Mouse (Mus musculus) intestine, embryonic 15.5 days (tissue): ENCODE data around the gene B130006D01Rik. TPM values are rescaled to one million over a fixed set of nuclear protein-coding genes. Genes with fewer than 3 reads are reported as not detected.

Experiments
- ATAC-seq: fragments of 200-750 bp; cut with Nextera tagmentation; 2 replicates; pipeline ENCODE4 v1.8.0; 2017; ENCODE audit warnings: moderate TSS enrichment, moderate library complexity
- H3K27ac ChIP-seq: fragments of 300-500 bp; sonication (generic); 2 replicates; pipeline ENCODE4 v1.5.1; 2015; ENCODE audit warnings: mild to moderate bottlenecking, inconsistent platforms
- H3K27me3 ChIP-seq: fragments of 300-500 bp; sonication (generic); replicated peaks from 2 replicates; pipeline ENCODE4 v1.6.1; 2015; ENCODE audit warnings: inconsistent platforms
- H3K36me3 ChIP-seq: fragments of 300-500 bp; sonication (generic); 2 replicates; pipeline ENCODE4 v1.6.1; 2015; ENCODE audit warnings: inconsistent platforms
- H3K4me1 ChIP-seq: fragments of 300-500 bp; sonication (generic); replicated peaks from 2 replicates; pipeline ENCODE4 v1.6.1; 2015; ENCODE audit warnings: inconsistent platforms
- H3K4me2 ChIP-seq: fragments of 300-500 bp; sonication (generic); replicated peaks from 2 replicates; pipeline ENCODE4 v1.6.1; 2015; ENCODE audit warnings: mild to moderate bottlenecking, inconsistent platforms
- H3K4me3 ChIP-seq: fragments of 300-500 bp; sonication (generic); replicated peaks from 2 replicates; pipeline ENCODE4 v1.5.1; 2015; ENCODE audit warnings: inconsistent platforms
- H3K9ac ChIP-seq: fragments of 300-500 bp; sonication (generic); 2 replicates; pipeline ENCODE4 v1.6.1; 2015; ENCODE audit warnings: inconsistent platforms
- H3K9me3 ChIP-seq: fragments of 300-500 bp; sonication (generic); 2 replicates; pipeline ENCODE4 v1.6.1; 2016; ENCODE audit warnings: inconsistent platforms
- WGBS: fragments of 180-500 bp; shearing (Covaris S2); methylation state at CpG from one replicate; pipeline ENCODE4 v1.1.7; 2015; 5-methylcytosine and 5-hydroxymethylcytosine counted together
- polyA plus RNA-seq: library from polyadenylated mRNA; unstranded; fragments of >200 nt; fragmentation: Nextera tagmentation; extraction: Ambion mirVana; gene quantifications from 2 replicates; pipeline ENCODE4 v1.2.1, GENCODE M21; 2015

B130006D01Rik gene
- polyA plus RNA-seq: 0.77 and 0.96 TPM in 2 replicates

DNA sequence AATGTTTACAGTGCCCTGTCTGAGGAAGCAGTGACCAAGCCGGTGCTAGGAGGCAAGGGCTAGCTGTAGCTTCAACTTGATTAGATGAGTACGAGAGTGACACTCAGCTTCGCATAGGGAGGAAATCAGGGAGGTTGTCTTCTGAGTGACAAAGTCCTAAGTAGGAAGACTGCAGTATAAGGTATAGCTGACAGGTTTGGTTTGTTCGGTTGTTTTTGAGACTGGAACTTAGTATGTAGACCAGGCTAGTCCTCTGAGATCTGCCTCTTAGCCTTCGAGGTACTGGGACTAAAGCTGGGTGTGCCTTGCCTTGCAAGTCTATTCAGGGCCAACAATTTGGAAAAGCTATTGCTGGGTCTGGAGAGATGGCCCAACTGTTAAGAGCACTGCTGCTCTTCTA is at the start of gene B130006D01Rik:
Gene B130006D01Rik, plus strand, starts transcription at position 301 of the 400 bp plus-strand sequence.
- Histone ChIP-seq H3K27me3 (no peaks in the 10 kb centered on the region), H3K9me3 (no peaks in the 10 kb centered on the region), H3K4me1 (no peaks in the 10 kb centered on the region), H3K27ac (no peak within 1 kb of the TSS), H3K9ac (no peak within 1 kb of the TSS), H3K4me3 (no peak within 1 kb of the TSS), H3K4me2 (no peak within 1 kb of the TSS), H3K36me3 (no peaks in the 10 kb centered on the region)
- ATAC-seq: no peak
- 87% methylated on average over 5 of the region's 5 CpGs for whole genome bisulfite sequencing

DNA sequence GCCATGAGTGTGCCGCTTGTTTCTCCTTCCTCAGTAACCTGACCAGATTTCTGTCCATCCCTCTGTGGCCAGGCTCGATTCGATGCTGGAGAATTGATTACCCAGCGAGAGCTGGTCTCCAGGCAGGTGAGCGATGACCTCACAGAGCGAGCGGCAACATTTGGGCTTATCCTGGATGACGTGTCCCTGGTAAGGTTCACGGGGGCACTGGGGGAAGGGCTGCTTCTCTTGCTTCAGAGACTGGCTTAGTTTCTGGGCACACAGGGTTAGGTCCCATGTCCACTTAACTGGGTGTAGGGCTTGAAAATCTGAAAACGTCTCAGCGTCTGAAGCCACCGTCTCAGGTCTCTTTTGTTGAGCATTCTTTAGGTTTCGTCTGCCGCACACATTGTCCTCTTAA is 47.9 kb upstream of the B130006D01Rik start:
- H3K9me3 ChIP-seq: no peaks in the 10 kb centered on the region
- H3K4me3 ChIP-seq: no peak overlapping the region
- WGBS: 85% methylated on average over 14 of the region's 14 CpGs
- H3K36me3 ChIP-seq: peaks cover 55% of the 10 kb centered on the region
- H3K27ac ChIP-seq: 0 out of 2 replicates have a peak overlapping the region, but pooled peaks have one; percentile 48
- no peaks in the 10 kb centered on the region for H3K27me3 ChIP-seq
- no peak for ATAC-seq
- peaks cover 8% of the 10 kb centered on the region for H3K4me1 ChIP-seq
- H3K9ac ChIP-seq: no peak overlapping the region
- H3K4me2 ChIP-seq: no peak overlapping the region

DNA sequence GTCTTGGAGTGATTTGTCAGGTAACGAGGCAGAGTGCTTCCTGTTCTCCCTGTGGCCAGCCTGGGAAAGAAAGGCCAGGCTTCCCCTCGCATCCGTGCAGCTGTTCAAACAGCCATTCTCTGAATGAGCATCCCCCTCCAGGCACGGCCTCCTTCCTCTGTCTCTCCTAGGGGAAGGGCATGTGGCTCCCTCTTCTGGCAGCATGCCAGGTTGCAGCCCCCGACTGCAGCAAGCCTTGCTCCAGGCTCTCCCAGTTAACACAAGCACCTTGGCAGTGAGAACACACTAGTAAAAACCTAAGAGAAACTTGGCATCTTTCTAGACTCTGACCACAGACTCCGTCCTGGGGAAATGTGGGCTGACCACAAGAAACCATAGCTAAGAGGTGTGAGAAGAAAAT is 47.1 kb upstream of the B130006D01Rik start:
- H3K27ac ChIP-seq: 0 out of 2 replicates have a peak overlapping the region, but pooled peaks have one; percentile 48
- no peak overlapping the region for H3K4me2 ChIP-seq
- peak; percentile 50 for ATAC-seq
- no peaks in the 10 kb centered on the region for H3K9me3 ChIP-seq
- H3K36me3 ChIP-seq: peaks cover 53% of the 10 kb centered on the region
- no peak overlapping the region for H3K4me3 ChIP-seq
- WGBS: 17% methylated on average over 6 of the region's 6 CpGs
- peaks cover 8% of the 10 kb centered on the region for H3K4me1 ChIP-seq
- no peaks in the 10 kb centered on the region for H3K27me3 ChIP-seq
- no peak overlapping the region for H3K9ac ChIP-seq

DNA sequence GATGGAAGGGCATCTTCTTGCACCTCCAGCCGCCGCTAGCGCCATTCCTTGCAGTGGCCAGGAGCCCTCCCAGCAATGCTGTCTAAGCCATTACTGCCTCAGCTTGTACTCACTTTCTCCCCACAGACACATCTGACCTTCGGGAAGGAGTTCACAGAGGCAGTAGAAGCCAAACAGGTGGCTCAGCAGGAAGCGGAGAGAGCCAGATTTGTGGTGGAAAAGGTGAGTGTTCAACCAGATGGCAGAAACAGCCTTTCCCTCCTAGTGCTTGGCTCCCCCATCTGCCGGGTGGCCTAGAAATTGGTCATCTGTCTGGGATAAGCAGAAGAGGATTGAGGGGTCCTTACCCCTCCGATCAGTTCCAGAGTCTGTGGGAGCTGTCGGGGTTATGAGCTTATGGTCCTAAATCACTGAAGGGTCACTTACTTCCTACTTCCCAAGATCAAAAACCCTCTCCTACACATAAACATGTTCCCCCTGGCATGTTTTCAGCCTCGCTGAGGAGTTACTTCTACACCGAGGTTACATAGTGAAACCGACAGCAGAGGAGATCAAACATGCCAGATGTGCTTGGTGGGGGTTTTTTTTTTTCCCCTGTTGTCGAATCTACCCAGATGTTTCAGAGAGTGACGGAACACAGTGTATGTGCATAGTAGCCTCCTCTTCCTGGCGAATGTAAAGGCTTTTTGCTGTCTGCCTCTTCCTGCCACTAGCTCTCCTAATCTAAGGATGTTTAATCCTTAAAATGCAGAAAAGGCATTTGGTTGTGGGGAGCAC is 45.3 kb upstream of the B130006D01Rik start:
- WGBS: 76% methylated on average over 14 of the region's 14 CpGs
- Histone ChIP-seq H3K9me3 (no peaks in the 10 kb centered on the region), H3K36me3 (peaks cover 44% of the 10 kb centered on the region)

DNA sequence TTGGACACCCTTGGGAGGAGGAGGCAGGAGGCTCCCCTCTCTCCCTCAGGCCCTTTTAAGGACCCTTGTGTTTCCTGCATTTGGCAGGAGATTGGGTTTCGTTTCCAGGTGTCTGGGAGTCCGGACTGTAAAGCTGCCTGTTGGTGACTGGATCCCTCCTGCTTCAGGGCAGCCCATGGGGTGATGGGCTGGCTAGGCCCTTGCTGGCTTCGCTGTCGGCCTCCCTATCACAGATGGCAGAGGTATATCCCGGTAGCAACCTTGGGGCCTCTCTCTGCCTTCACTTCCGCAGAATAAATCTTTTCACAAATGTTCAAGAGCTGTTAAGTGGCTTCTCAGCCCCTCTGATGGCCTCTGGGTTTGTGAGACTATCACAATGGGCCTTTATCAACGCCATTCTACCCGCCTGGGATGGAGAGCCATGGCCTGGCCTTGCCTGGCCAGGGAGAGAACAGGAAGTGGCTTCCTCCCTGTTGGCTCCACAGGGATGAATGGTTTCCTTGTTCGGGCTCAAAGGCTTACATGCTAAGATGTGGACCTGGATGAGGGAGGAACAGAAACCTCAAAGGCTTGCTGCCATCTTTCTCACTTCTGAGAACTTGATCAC is 41.3 kb upstream of the B130006D01Rik start:
- ATAC-seq: 0 out of 2 replicates have a peak, but pooled peaks have one; percentile 40
- Histone ChIP-seq H3K36me3 (peaks cover 23% of the 10 kb centered on the region), H3K27me3 (no peaks in the 10 kb centered on the region), H3K9me3 (no peaks in the 10 kb centered on the region), H3K9ac (no peak overlapping the region), H3K4me1 (0 out of 2 replicates have a peak, but pooled peaks cover 6% of the 10 kb centered on the region), H3K27ac (peak overlapping the region; percentile 59), H3K4me3 (no peak overlapping the region), H3K4me2 (no peak overlapping the region)
- WGBS: 69% methylated on average over 9 of the region's 9 CpGs

More for the DNA sequence above, 45.3 kb upstream of the B130006D01Rik start:
- H3K4me2 ChIP-seq: no peak overlapping the region
- no peak overlapping the region for H3K4me3 ChIP-seq
- no peaks in the 10 kb centered on the region for H3K27me3 ChIP-seq
- no peak for ATAC-seq
- peaks cover 14% of the 10 kb centered on the region for H3K4me1 ChIP-seq
- no peak overlapping the region for H3K9ac ChIP-seq
- H3K27ac ChIP-seq: no peak overlapping the region

DNA sequence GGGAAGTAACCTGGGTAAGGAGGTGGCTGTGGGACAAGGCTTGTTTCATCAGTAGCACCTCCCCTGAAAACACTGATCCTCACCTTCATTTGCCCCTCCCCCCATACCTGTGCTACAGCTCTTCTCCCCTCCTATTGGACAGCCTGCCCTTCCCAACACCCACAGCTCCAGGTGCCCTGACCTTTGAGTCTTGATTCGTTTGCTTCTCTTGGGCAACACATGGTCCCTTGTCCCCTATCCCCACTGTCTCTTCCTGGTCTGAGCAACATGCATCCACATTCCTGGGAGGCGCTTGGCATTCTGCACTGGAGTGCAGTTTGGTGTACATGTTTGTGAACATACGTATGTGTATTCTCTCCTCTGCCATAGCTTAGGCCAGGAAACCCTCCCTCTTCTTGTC is 40.4 kb upstream of the B130006D01Rik start:
- no peak overlapping the region for H3K4me3 ChIP-seq
- no peaks in the 10 kb centered on the region for H3K9me3 ChIP-seq
- no peaks in the 10 kb centered on the region for H3K27me3 ChIP-seq
- H3K4me2 ChIP-seq: no peak overlapping the region
- H3K9ac ChIP-seq: no peak overlapping the region
- H3K36me3 ChIP-seq: peaks cover 15% of the 10 kb centered on the region
- 0 out of 2 replicates have a peak, but pooled peaks cover 6% of the 10 kb centered on the region for H3K4me1 ChIP-seq
- ATAC-seq: 0 out of 2 replicates have a peak, but pooled peaks have one; percentile 44
- no peak overlapping the region for H3K27ac ChIP-seq
- 77% methylated on average over 3 of the region's 3 CpGs for WGBS

DNA sequence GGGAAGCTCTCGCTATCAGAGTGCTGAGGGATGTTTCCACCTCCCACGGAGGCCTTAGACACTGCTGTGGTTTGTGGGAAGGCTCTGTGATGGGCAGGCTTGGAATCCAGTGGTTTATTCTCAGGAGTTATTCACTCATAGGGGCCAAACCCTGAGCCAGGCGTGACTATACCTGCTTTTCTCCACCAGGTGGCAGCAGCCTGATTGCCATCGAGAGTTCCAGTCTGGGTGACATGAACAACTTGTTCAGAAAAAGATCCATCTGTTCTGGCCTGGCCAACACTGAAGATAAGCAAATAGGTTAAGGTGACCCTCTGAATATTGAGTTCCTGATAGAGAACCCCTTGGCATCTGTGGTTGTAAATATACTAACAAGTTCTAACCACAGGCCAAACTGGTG is 37.4 kb upstream of the B130006D01Rik start:
- H3K27ac ChIP-seq: no peak overlapping the region
- ATAC-seq: peak; percentile 50
- 3% methylated on average over 4 of the region's 4 CpGs for WGBS

DNA sequence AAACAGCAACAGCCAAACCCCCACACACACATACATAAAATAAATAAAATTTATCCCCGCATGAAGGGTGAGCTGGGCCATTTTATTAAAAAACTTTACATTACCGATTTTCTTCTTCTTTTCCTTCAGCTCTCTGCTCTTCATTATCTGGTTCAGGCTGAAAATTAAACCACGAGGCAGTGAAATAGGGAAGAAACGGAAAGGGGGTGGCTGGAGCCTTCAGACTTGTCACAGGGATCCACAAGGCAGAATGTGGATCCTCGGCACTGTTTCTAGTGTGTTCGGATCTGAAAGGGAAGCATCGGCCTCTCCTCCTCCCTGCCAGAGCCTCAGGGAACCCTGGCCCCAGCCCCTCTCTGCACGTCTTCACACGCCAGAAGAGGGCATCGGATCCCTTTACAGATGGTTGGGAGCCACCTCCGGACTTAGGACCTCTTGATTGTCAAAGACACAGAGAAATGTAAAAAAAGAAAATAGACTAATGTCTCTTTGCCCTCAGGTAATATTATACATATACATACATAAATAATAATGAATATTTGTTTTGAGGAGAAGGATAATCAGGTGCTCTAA is 36.2 kb upstream of the B130006D01Rik start:
- Histone ChIP-seq H3K27me3 (no peaks in the 10 kb centered on the region), H3K4me2 (no peak overlapping the region), H3K9ac (no peak overlapping the region), H3K4me3 (no peak overlapping the region), H3K27ac (no peak overlapping the region), H3K4me1 (peaks cover 12% of the 10 kb centered on the region), H3K36me3 (no peaks in the 10 kb centered on the region), H3K9me3 (no peaks in the 10 kb centered on the region)
- WGBS: 48% methylated on average over 11 of the region's 11 CpGs
- ATAC-seq: no peak

More for the DNA sequence above, 37.4 kb upstream of the B130006D01Rik start:
- H3K4me2 ChIP-seq: no peak overlapping the region
- H3K4me3 ChIP-seq: no peak overlapping the region
- no peaks in the 10 kb centered on the region for H3K27me3 ChIP-seq
- H3K4me1 ChIP-seq: peaks cover 12% of the 10 kb centered on the region
- H3K9me3 ChIP-seq: no peaks in the 10 kb centered on the region
- no peak overlapping the region for H3K9ac ChIP-seq
- no peaks in the 10 kb centered on the region for H3K36me3 ChIP-seq

DNA sequence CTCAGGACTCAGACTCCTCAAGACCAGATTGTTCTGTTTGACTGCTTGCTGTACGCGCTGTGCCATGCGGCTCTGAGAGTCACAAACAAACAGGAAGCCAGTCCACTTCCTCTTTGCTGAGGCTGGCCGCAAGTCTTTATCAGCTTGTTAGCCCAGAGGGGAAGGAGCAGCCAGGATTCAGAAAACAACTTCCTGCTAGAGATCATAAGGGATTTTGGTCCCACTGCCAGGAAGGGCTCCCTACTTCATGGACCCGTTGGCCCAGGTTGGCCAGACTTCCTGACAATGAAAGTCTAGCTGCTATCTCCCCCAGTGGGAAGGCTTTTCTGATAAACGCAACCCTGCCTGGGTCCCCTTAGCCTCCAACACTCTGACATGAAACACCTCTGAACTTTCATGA is 34.9 kb upstream of the B130006D01Rik start:
- no peak overlapping the region for H3K4me3 ChIP-seq
- no peaks in the 10 kb centered on the region for H3K36me3 ChIP-seq
- no peak for ATAC-seq
- H3K27ac ChIP-seq: peak overlapping the region; percentile 54; the same call in 1 of the 2 replicates
- no peaks in the 10 kb centered on the region for H3K9me3 ChIP-seq
- H3K4me1 ChIP-seq: peaks cover 6% of the 10 kb centered on the region
- 55% methylated on average over 6 of the region's 6 CpGs for WGBS
- 0 out of 2 replicates have a peak overlapping the region, but pooled peaks have one; percentile 4 for H3K4me2 ChIP-seq
- no peaks in the 10 kb centered on the region for H3K27me3 ChIP-seq
- no peak overlapping the region for H3K9ac ChIP-seq

DNA sequence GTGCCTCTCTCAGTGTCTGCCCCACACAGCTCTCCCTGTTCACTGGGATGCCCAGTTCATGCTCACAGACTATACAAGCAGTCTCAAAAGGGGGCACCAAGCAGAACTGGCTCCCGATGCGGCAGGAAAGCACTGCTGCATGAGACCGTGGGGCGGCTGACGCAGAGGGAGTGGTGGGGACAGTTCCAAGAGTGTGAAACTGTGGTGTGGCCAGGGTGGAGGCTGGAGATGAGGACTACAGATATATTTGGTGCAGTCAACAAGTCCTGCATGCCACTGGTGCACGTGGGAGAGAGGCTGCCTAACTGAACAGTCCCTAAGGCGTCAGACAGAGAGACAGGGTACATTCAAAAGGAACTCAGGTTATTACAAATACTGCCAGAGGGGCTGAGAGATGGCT is 34.4 kb upstream of the B130006D01Rik start:
- H3K4me3 ChIP-seq: no peak overlapping the region
- H3K9ac ChIP-seq: no peak overlapping the region
- 59% methylated on average over 7 of the region's 7 CpGs for WGBS
- no peaks in the 10 kb centered on the region for H3K27me3 ChIP-seq
- no peaks in the 10 kb centered on the region for H3K36me3 ChIP-seq
- H3K4me1 ChIP-seq: peaks cover 6% of the 10 kb centered on the region
- H3K9me3 ChIP-seq: no peaks in the 10 kb centered on the region
- 0 out of 2 replicates have a peak overlapping the region, but pooled peaks have one; percentile 4 for H3K4me2 ChIP-seq
- ATAC-seq: peak; percentile 60; the same call in 1 of the 2 replicates
- H3K27ac ChIP-seq: no peak overlapping the region

DNA sequence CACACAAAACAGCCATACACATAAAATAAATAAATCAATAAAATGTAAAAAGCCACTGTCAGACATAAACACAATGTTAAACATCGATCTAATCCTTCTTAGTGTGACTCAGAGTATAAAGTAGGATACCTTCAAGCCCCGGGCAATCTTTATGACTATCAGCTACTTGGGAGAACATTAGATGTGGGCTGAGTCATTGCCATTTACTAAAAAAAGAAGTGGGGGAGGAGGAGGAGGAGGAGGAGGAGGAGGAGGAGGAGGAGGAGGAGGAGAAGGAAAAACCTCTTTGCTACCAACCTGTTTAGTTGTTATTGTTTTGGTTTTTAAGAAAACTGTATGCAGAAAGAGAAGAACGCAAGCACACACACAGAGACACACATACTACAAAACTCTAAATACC is 33.8 kb upstream of the B130006D01Rik start:
- H3K9me3 ChIP-seq: no peaks in the 10 kb centered on the region
- H3K27ac ChIP-seq: no peak overlapping the region
- no peak overlapping the region for H3K4me3 ChIP-seq
- no peak overlapping the region for H3K9ac ChIP-seq
- H3K27me3 ChIP-seq: no peaks in the 10 kb centered on the region
- peaks cover 6% of the 10 kb centered on the region for H3K4me1 ChIP-seq
- WGBS: 73% methylated on average over 3 of the region's 3 CpGs
- no peaks in the 10 kb centered on the region for H3K36me3 ChIP-seq
- no peak overlapping the region for H3K4me2 ChIP-seq
- no peak for ATAC-seq

DNA sequence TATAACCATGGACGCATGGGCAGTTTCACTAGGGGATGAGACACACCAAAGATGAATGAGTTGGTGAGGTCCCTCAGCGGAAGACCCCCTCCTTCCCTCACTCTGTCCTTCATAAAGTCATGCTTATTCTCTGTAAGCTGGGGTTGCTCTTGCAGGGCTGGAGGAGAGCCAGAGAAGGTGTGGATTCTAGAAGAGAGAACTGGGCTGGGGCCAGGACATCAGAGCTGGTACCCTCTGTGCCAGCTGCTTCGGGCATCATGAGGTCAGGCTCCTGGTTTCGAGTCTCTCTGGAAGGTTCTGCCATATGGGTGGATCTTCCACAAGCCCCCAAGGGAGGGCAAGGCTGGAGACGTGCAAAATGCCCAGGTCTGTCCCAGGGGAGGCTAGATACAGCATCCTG is 24.8 kb upstream of the B130006D01Rik start:
- ATAC-seq: no peak
- 80% methylated on average over 5 of the region's 5 CpGs for WGBS
- H3K9ac ChIP-seq: no peak overlapping the region
- H3K9me3 ChIP-seq: no peaks in the 10 kb centered on the region
- no peaks in the 10 kb centered on the region for H3K27me3 ChIP-seq
- H3K4me2 ChIP-seq: no peak overlapping the region
- H3K4me1 ChIP-seq: no peaks in the 10 kb centered on the region; the same call in 1 of the 2 replicates
- no peak overlapping the region for H3K27ac ChIP-seq
- no peak overlapping the region for H3K4me3 ChIP-seq
- no peaks in the 10 kb centered on the region for H3K36me3 ChIP-seq
